Mouse (Mus musculus) lung, adult 2 months (tissue): ENCODE results near the gene Ntn1.

Experiments used
- CTCF ChIP-seq: fragments of 200-500 bp; IDR thresholded peaks from 2 replicates; pipeline ENCODE4 v1.5.1; 2011; ENCODE audit warnings: mild to moderate bottlenecking, low read length, control low read depth; ENCODE audit not compliant: insufficient read depth
- POLR2A ChIP-seq: fragments of 200-500 bp; IDR thresholded peaks from 2 replicates; pipeline ENCODE4 v1.6.1; 2011; ENCODE audit warnings: low read depth, mild to moderate bottlenecking, control low read depth, low read length, borderline replicate concordance; ENCODE audit errors: extremely low read depth

DNA sequence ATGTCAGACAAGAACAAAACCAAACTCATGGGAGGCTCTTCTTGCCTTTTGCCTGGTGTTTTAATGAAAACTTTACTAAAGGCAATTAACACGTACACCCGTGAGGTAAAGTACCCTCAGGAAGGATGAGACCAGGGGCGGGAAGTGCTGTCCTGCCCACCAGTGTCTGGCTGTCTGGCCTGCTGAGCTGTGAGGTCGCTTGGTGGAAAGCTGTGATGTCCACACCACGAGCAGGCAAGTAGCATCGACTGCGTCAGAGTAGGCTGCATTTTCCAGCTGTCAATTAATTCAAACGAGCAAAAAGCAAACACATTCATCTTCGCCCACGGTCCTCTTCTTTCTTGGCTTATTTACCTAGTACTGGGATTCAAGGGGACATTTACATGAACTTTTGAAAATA, 201.9 kb downstream of the Ntn1 start:
- TF ChIP-seq CTCF (no peak), POLR2A (no peak)
